Mouse (Mus musculus) left cerebral cortex, postnatal 10 days (tissue): ENCODE data around the gene Qrich2. TPM values are rescaled to one million over a fixed set of nuclear protein-coding genes. Genes with fewer than 3 reads are reported as not detected.
"Not testable (repeated sequence)": the region's sequence is repeated elsewhere in the genome, so short reads cannot be mapped to it uniquely, and the experiment has no call there.

Experiments used
- DNase-seq, 2 experiments: peaks; one replicate each; pipeline ENCODE4 v3.0.0; 2021 to 2022; ENCODE audit warnings: low spot score in 2 of 2, mixed read lengths in 1 of 2; ENCODE audit errors: extremely low spot score in 1 of 2
- intact Hi-C: fragments of 180-260 bp; cut with DNase I; formaldehyde crosslinking; loops from one replicate; pipeline ENCODE4 v1.15.1; 2025
- total RNA-seq, 2 experiments: library from RNA; stranded (reverse); gene quantifications; 2 replicates each; pipeline ENCODE4 v1.2.3; 2021

The Qrich2 gene
- total RNA-seq, 2 experiments from 2014 or later = 0.14 TPM; not detected in 1

DNA sequence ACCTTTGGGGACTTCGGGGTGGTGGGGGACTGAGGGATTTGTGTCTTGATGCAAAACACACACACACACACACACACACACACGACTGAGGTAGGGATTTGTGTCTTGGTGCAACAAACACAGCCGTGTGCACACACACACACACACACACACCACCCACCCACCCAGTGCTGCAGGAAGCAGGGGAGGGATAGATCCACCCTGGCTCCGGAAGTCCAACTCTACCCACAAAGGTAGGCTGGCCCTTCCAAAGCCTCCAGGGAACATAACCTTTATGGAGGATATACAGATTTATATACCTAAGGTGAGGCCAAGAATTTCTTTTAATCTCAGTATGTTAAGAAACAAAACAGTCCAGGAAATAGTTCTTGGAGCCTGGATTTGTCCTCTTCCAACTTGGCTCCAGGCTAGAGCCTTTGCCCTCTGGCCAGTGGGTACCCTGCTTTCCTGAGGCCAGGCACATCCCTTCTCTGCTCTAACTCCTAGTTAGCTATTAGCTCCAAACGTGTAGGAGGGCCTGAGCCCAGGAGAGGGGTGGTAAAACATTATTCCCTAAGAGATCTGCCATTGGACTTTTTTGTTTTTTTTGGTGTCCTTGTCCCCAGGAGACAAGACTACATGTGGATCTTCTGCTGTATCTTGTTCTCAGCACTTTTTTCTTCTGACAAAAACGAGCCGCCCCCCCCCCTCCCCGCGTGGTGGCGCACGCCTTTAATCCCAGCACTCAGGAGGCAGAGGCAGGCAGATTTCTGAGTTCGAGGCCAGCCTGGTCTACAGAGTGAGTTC, 30.9 kb downstream of the Qrich2 start:
- intact Hi-C loops = no loop called here
- DNase-seq = no peak

- DNase-seq = peak; percentile 57 to 84
- intact Hi-C loops = no loop called here
These were observed 31.6 kb downstream of the Qrich2 start for GRCm38 (mm10) chr11:116434287-116434966.

- intact Hi-C loops = no loop called here
- peak; percentile 99 to 100 for DNase-seq
These were observed 32.4 kb downstream of the Qrich2 start, which contains the start of gene Ubald2 for GRCm38 (mm10) chr11:116433356-116434286. TSS of gene Ubald2 (plus strand) at chr11:116434094.

DNA sequence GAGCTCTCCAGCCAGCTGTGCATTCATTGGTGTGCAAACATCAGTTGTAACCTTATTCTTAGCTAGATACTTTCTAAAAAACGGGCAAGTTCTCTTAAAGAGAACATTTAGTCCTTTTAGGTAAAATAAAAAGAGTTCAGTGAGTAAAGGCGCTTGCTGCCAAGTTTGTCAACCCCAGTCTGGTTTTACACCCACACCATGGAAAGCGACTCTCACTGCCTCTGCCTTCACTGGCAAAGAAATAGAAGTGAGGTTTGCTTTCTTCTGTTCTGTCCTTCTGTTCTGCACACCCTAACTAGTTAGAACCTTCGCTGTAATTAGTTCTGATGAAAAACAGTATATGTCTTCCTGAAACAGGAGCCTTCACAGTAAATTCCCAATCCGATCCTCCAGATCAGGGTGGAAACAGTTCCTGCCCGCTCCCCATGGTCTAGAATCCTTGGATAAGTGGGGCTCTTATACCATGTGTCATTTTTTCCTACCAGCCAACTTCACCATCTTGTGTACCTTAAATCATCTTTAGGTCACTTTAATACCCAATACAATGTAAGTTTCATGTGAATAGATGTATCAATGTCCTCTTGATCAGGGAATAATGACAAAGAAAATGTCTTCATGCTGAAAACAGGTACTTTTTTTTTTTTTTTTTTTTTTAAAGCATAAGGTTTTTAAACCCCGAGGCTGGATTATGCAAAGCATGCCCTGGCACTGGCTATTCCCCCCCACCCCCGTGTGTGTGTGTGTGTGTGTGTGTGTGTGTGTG, 33.3 kb downstream of the Qrich2 start:
- DNase-seq = no peak
- intact Hi-C loops = no loop called here

GRCm38 (mm10) chr11:116432127-116432526, 33.9 kb downstream of the Qrich2 start:
- intact Hi-C loops = no loop called here
- DNase-seq = no peak

- no peak for DNase-seq
- intact Hi-C loops = no loop called here
These were observed 34.5 kb downstream of the Qrich2 start for GRCm38 (mm10) chr11:116431428-116432077.

- no peak for DNase-seq
- intact Hi-C loops = no loop called here
These were observed 35.2 kb downstream of the Qrich2 start for GRCm38 (mm10) chr11:116430723-116431427.

DNA sequence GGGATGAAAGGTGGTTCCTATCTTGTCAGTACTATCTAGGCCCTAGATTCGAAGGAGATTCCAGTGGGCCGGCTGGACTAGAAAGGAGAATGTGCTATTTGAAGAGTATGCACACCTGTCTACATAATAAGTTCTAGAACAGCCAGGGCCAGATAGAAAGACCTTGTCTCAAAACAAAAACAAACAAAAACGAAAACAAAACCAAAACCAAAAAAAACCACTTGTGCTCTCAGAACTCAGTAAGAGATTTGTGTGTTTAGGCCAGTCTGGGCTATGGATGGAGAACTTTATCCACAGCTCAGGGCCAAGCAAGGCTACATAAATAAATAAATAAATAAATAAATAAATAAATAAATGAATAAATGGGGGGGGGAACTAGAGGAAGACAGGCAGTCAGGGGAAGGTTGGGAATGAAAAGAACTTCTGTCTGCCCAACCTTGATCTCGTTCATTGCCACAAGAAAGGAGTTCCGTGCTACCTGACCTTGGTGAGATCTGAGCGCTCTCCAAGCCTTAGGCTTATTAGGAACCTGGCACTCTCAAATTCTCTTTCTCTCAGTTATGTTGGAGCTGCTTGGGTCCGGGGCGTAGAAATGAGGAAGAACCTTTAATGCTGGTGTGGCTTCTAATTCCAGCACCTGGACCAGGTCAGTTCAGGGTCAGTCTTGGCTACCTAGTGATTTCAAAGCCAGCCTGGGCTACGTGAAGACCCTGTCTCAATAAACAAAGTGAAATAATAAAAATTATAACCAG, 36.0 kb downstream of the Qrich2 start:
- intact Hi-C loops = no loop called here
- no peak for DNase-seq

- intact Hi-C loops = no loop called here
- DNase-seq = no peak
These were observed 36.9 kb downstream of the Qrich2 start for GRCm38 (mm10) chr11:116428872-116429859.

- DNase-seq = no peak
- intact Hi-C loops = no loop called here
These were observed 39.0 kb downstream of the Qrich2 start for GRCm38 (mm10) chr11:116426852-116427575.

- DNase-seq, intact Hi-C loops: not testable (repeated sequence)
These were observed 39.7 kb downstream of the Qrich2 start for GRCm38 (mm10) chr11:116426328-116426727.

DNA sequence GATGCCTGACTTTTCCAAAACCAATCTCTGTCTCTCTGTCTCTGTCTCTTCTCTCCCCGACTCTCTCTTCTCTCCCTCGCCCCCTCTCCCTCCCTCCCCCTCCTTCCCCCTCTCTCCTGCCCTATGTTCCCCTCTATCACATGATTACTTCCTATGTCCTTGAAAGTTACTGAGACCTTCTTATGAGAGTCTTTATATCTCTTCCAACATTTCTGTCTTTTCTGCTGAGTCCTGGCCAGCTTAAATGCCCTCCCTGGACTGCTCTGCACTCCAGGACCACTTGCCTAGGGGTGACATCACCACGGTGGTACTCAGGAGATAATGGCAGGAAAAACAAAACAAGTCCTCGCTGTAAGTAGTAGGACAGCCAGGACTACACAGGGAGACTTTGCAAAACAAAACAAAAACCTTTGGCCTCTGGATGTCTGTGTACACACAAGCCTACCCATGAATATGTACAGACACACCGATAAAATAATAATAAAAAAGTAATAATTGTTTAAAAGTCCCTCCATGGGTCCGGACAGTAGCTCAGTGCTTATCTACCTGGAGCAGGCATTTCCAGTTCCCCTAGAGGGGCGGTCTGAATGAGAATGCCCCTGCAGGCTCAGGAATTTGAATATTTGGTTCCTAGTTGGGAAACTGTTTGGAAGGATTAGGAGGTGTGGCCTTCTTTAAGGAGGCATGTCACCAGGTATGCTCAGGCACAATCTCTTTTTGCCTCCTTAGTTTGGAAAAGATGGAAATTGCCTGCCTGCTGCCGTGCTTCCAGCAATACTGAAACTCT, 41.2 kb downstream of the Qrich2 start:
- DNase-seq = no peak
- intact Hi-C loops = no loop called here

- DNase-seq = no peak
- intact Hi-C loops = no loop called here
These were observed 42.0 kb downstream of the Qrich2 start for GRCm38 (mm10) chr11:116423782-116424620.

GRCm38 (mm10) chr11:116423214-116423613, 42.8 kb downstream of the Qrich2 start:
- intact Hi-C loops = no loop called here
- DNase-seq = no peak
